Mouse (Mus musculus): ENCODE results near the gene Cdiptos. TPM values are rescaled to one million over a fixed set of nuclear protein-coding genes. Genes with fewer than 3 reads are reported as not detected.

The Cdiptos gene
- total RNA-seq, 2 experiments from 2014 or later = 0.25 TPM; not detected in 1

DNA sequence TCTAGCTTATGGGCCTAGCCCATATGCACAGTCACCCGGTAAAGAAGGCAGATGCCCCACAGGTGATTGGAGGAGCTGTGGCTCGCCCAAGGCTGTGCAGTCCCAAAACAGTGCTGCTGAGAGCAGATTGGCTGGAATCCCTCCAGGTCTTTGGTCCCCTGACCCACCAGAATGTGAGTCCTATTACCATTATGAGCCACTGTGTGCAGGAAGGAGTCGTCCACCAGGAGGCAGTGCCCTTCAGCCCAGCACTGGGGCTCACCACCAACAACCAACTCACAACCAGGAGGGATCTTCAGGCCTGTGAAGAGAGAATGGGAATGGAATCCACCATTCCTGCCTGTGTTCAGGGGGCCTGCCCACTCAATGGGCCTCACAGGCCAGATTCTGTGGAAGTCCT, 29.4 kb downstream of the Cdiptos start:
- no peak for DNase-seq (ENCODE audit: low spot score)
- intact Hi-C loops (cut with DNase I) = loop anchor here (5.0 kb wide), 1 partner anchor 119 kb away; no protein-coding TSS in a partner anchor

DNA sequence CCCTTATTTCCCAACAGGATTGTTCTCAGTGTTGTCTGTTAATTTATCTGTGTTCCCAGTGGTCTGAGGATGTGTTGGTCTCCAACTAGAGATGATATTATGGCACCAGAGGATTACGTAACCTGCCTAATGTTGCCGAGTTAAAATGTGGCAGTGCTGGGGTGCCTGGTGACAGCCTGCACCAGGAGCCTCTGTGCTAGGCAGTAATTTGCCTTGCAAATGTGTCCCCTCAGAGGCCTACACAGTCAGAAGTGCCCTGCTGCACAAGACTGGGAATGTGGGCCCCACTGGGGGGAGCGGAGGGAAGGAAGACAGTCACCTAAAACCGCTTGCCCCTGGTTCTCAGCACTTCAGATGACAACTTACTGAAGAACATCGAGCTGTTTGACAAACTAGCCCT, 34.1 kb downstream of the Cdiptos start:
- no peak for DNase-seq (ENCODE audit: low spot score)
- intact Hi-C loops (cut with DNase I) = no loop called here

DNA sequence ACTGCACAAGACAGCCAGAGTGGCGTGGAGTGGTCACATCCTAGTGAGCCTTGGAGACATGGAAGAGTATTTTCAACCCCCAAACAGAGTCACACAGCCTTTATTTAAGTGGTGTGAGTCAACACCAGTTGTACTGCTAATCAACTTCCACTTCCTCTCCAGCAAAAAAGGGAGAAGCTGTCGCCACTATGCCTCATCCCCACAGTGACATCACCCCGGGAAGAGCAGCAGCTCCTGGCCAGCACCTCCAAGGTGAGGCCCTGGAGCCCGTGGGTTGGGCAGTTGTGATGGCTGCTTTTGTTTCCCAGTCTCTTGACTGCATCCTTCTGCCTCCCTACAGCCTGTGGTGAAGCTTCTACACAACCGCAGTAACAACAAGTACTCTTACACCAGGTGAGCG, 34.7 kb downstream of the Cdiptos start:
- intact Hi-C loops (cut with DNase I) = no loop called here
- DNase-seq (ENCODE audit: low spot score) = no peak

DNA sequence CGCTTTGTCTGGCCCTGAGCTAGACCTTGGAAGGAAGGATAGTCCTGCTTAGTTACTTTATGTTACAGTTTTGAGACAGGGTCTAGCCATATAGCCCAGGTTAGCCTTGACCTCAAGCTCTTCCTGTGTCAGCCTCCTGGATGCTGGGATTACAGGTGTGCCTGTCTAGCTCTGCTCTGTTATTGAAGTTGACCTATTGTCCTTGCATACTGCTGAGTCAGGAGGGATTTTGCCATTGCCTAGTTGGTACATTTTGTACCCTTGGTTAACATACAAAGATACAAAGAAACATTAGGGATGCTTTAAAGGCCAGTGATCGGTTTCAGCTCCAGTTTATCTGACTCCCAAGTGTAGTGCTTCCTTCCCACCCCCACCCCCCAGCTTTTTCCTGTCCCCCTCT, 43.2 kb downstream of the Cdiptos start:
- intact Hi-C loops (cut with DNase I) = loop anchor here (5.0 kb wide), 1 partner anchor 45 kb away; no protein-coding TSS in a partner anchor
- no peak for DNase-seq (ENCODE audit: low spot score)

DNA sequence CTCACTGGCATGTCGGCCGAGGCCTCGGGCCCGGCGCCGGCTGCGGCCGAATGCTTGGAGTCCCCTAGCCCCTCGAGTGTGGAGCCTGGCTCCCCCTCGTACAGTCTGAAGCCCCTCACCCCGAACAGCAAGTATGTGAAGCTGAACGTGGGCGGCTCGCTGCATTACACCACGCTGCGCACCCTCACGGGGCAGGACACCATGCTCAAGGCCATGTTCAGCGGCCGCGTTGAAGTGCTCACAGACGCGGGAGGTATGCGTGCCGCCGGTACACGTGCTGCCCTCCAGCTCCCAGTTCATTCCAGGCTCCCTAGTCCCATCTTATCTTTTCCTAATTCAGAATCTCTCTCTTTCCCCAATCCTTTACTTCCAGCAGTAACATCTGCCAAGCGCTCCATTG, 46.9 kb downstream of the Cdiptos start:
- no peak for DNase-seq (ENCODE audit: low spot score)
- intact Hi-C loops (cut with DNase I) = loop anchor here (2.0 to 5.0 kb wide), 2 partner anchors 30 to 43 kb away; no protein-coding TSS in a partner anchor

DNA sequence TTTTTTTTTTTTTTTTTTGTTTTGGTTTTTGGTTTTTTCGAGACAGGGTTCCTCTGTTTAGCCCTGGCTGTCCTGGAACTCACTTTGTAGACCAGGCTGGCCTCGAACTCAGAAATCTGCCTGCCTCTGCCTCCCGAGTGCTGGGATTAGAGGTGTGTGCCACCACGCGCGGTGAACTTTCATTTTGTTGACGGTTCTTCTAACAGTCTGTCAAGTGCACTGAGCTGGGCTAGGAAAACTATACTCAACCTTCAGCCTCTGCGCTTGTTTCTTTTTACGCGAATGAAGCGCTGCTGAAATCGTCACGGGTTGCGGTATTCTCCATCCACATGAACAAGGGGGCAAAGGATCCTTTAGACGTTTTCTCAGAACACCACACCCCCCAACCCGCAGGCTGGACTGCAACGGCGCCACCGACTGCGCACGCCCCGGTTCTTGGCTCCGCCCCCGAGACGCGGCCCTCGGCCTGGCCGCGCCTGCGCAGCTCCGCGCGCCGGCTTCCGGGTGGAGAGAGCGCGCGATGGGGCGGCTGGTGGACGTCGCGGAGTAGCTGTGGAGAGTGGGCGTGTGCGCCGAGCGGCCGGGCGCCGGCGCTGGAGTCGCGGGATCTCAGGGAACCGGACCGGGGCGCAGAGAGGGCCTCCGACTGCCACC, 47.4 kb downstream of the Cdiptos start, which contains the start of gene Kctd13:
Gene Kctd13 (plus strand): TSS at position 496 of the 654 bp plus-strand sequence.
- intact Hi-C loops (cut with DNase I) = loop anchor here (2.0 to 5.0 kb wide), 2 partner anchors 30 to 44 kb away; no protein-coding TSS in a partner anchor
- DNase-seq (ENCODE audit: low spot score) = peak; percentile 90

DNA sequence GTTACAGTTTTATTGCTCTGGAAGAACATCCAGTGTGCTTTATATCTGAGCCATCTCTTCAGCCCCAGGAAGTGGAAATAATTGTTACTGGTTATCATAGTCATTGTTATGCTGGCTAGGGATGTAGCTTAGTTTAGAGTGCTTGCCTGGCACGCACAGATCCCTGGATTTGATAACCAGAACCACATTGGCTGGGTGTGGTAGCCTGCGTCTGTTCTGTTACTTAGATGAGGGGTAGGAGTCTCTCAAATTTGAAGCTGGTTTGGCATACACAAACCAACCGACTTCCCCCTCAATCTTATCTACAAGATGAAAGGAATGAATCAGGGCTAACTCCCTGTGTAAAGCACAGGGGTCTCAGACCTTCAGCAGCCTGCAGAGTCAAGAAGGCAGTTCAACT, 49.6 kb downstream of the Cdiptos start:
- intact Hi-C loops (cut with DNase I) = loop anchor here (5.0 kb wide), 1 partner anchor 46 kb away; no protein-coding TSS in a partner anchor
- DNase-seq (ENCODE audit: low spot score) = no peak

DNA sequence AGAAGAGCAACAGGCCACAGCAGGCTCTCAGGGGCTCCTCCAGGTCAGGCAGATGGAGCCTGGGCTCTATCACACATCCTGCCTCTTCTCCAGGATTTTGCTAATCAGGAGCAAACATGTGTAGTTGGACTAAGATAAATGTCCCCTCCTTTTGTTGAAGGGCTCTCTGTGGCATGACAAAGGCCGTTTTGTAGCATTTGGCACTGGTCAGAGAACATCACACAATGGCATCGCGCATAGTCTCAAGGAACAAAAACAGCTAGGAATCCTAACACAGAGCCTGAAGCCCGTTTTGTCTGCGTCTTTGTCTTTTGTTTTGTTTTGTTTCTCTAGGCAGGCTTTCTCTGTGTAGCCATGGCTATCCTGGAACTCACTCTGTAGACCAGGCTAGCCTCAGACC, 51.9 kb downstream of the Cdiptos start:
- intact Hi-C loops (cut with DNase I) = no loop called here
- DNase-seq (ENCODE audit: low spot score) = no peak

DNA sequence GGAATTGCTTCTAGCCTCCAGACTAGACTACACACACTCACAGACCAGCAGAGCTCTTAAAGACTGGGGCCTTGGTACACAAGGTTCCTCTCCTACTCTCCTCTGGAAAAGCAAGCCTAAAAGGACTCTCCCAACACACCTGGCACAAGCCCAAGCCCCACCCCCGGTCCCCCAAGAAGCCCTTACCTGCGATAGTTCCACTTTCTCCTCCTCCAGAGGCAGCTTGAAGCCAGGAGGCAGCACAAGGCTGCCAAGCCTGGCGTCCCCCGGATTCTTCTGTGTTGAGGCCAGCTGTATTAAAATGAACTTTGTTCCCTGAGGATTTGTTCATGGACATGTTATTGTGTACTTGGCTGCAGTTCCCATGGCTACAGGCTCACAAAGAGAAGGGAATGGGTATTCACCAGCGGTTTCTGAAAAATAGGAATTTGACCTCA, 53.3 kb downstream of the Cdiptos start, which contains the start of gene Tmem219:
Gene Tmem219 (minus strand): TSS at position 294 of the 437 bp plus-strand sequence.
- intact Hi-C loops (cut with DNase I) = no loop called here
- DNase-seq (ENCODE audit: low spot score) = peak; percentile 55

Other genes starting within 250 kb of the Cdiptos start
- 10 to 100 TPM; 56.5 to 59.8 TPM for gene Mapk3, start 216.5 kb downstream of the Cdiptos start, total RNA-seq (2021)
- 1 to 10 TPM; 1.6 to 2.1 TPM for gene Gdpd3, start 209.8 kb downstream of the Cdiptos start, total RNA-seq (2021)
- gene Ypel3, start 199.1 kb downstream of the Cdiptos start, total RNA-seq (2021) = 10 to 100 TPM; 63.7 to 74.0 TPM
- gene Tbx6, start 194.6 kb downstream of the Cdiptos start, total RNA-seq (2021) = under 1 TPM; 0.34 to 0.70 TPM
- 10 to 100 TPM; 32.7 to 33.1 TPM for gene Ppp4c, start 183.6 kb downstream of the Cdiptos start, total RNA-seq (2021)
- gene Fam57b, start 178.4 kb downstream of the Cdiptos start, total RNA-seq (2021) = 10 to 100 TPM in 1 of 2 experiments, 1 to 10 TPM in 1; 8.9 to 10.4 TPM
- not detected for gene 4930451I11Rik, start 144.5 kb downstream of the Cdiptos start, total RNA-seq (2021)
- gene Doc2a, start 128.7 kb downstream of the Cdiptos start, total RNA-seq (2021) = not detected
- gene Hirip3, start 114.1 kb downstream of the Cdiptos start, total RNA-seq (2021) = 1 to 10 TPM; 5.1 to 5.5 TPM
- 10 to 100 TPM; 17.7 to 18.9 TPM for gene Ino80e, start 113.7 kb downstream of the Cdiptos start, total RNA-seq (2021)
- gene Taok2, start 91.4 kb downstream of the Cdiptos start, total RNA-seq (2021) = 10 to 100 TPM; 43.6 to 44.6 TPM
- gene Tmem219, start 53.2 kb downstream of the Cdiptos start, total RNA-seq (2021) = 10 to 100 TPM in 1 of 2 experiments, 1 to 10 TPM in 1; 7.6 to 11.5 TPM
- gene Kctd13, start 47.2 kb downstream of the Cdiptos start, total RNA-seq (2021) = 1 to 10 TPM; 5.3 to 6.8 TPM
- not detected for gene Asphd1, start 26.5 kb downstream of the Cdiptos start, total RNA-seq (2021)
- 10 to 100 TPM in 1 of 2 experiments, 1 to 10 TPM in 1; 8.3 to 11.4 TPM for gene Sez6l2, start 25.5 kb downstream of the Cdiptos start, total RNA-seq (2021)
- gene Cdipt, start 184 bp downstream of the Cdiptos start, total RNA-seq (2021) = 10 to 100 TPM; 52.0 to 56.6 TPM
- 10 to 100 TPM; 44.9 to 47.3 TPM for gene Mvp, start 38.5 kb upstream of the Cdiptos start, total RNA-seq (2021)
- 1 to 10 TPM in 1 of 2 experiments, not detected in 1; 1.7 TPM for gene Pagr1b, start 40.4 kb upstream of the Cdiptos start, total RNA-seq (2021)
- gene Pagr1a, start 41.3 kb upstream of the Cdiptos start, total RNA-seq (2021) = 10 to 100 TPM; 12.5 to 12.9 TPM
- gene Gm42742, start 45.0 kb upstream of the Cdiptos start, total RNA-seq (2021) = 10 to 100 TPM; 21.5 to 22.6 TPM
- gene Prrt2, start 45.1 kb upstream of the Cdiptos start, total RNA-seq (2021) = 1 to 10 TPM in 1 of 2 experiments, under 1 TPM in 1; 0.60 to 1.2 TPM
- 10 to 100 TPM; 66.7 to 69.1 TPM for gene Maz, start 50.9 kb upstream of the Cdiptos start, total RNA-seq (2021)
- gene Kif22, start 66.4 kb upstream of the Cdiptos start, total RNA-seq (2021) = 1 to 10 TPM; 1.7 to 2.3 TPM
- not detected for gene Zg16, start 111.2 kb upstream of the Cdiptos start, total RNA-seq (2021)
- 1 to 10 TPM; 1.4 to 1.7 TPM for gene AI467606, start 115.3 kb upstream of the Cdiptos start, total RNA-seq (2021)
- not detected for gene Qprt, start 146.1 kb upstream of the Cdiptos start, total RNA-seq (2021)
- under 1 TPM; 0.36 to 0.56 TPM for gene Spn, start 161.7 kb upstream of the Cdiptos start, total RNA-seq (2021)
- gene Cd2bp2, start 220.0 kb upstream of the Cdiptos start, total RNA-seq (2021) = 10 to 100 TPM; 35.6 to 38.1 TPM
- gene Tbc1d10b, start 232.4 kb upstream of the Cdiptos start, total RNA-seq (2021) = 10 to 100 TPM; 28.8 to 29.1 TPM
- gene Mylpf, start 232.8 kb upstream of the Cdiptos start, total RNA-seq (2021) = 1 to 10 TPM in 1 of 2 experiments, under 1 TPM in 1; 0.99 to 2.9 TPM